Comparison of ENCODE assay signal across 7 mouse cellular contexts in the genomic region with DNA sequence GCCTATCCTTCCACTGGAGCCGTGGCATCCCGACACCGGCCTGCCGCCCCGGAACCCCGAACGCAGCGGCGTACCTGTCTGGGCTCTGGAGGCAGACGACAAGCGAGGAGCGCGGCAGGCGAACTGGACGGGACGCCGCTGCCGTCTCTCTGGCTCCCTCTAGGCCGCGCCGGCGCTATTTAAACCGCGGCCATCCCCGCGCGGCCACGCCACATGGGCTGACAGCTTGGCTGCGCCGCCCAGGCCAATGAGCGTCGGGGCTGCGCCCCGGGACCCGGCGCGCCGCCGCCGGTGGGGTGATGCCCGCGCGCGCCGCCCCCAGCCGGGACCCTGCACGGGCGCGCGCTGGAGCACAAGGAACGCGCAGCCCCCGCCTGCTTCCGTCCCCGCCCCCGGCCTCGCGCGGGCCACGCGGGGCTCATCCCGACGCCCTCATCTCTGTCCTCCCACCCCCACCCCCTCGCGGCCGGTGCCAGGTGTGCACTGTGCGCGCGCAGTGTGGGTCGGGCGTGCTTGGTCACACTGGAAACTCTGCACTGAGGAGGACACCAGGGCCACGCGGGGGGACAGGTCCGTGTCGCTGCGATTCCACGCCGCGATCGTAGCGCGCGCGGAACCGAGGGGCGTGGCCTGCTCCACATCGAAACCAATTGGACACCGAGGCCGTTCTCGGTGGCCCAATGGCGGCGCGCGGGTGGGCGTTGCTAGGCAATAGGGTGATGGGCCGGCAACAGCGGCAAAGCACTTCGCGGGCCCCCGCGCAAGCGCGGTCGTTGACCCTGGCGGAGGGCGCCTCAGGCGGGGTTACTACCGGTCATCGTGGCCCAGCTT. TPM values are rescaled to one million over a fixed set of nuclear protein-coding genes. Genes with fewer than 3 reads are reported as not detected.
DNase-seq lines count a peak whose midpoint lies in the region; ATAC-seq lines count a peak whose summit lies in the region.

Fasn (minus strand) TSS at position 592 of the 831 bp plus-strand sequence.

- H3K4me3 ChIP-seq in embryonic facial prominence, embryonic 11.5 days (ENCODE audit: low read depth, low read length): peak within 1 kb of the TSS; percentile 92
- peak within 1 kb of the TSS; percentile 97 for H3K4me3 ChIP-seq in limb, embryonic 11.5 days (ENCODE audit: low read depth, low read length)
- peak within 1 kb of the TSS; percentile 88 for H3K4me3 ChIP-seq in midbrain, embryonic 14.5 days (replicated peaks; ENCODE audit: low read depth, low read length)

- peak within 1 kb of the TSS; percentile 64 for H3K4me2 ChIP-seq in embryonic facial prominence, embryonic 11.5 days (ENCODE audit: low read depth, low read length)
- peak within 1 kb of the TSS; percentile 97 for H3K4me2 ChIP-seq in limb, embryonic 11.5 days (ENCODE audit: low read depth, severe bottlenecking)
- H3K4me2 ChIP-seq in midbrain, embryonic 14.5 days (ENCODE audit: low read length): peak within 1 kb of the TSS; percentile 99

- WGBS in embryonic facial prominence, embryonic 11.5 days: 0% methylated on average over 100 of the region's 109 CpGs
- 0% methylated on average over 100 of the region's 109 CpGs for WGBS in limb, embryonic 11.5 days
- under 1% methylated on average over 108 of the region's 109 CpGs for WGBS in midbrain, embryonic 14.5 days

- H3K36me3 ChIP-seq in embryonic facial prominence, embryonic 11.5 days (replicated peaks; ENCODE audit: control insufficient read depth, insufficient read depth, low read depth, low read length): peaks cover 14% of the 10 kb centered on the region
- peaks cover 19% of the 10 kb centered on the region for H3K36me3 ChIP-seq in limb, embryonic 11.5 days (ENCODE audit: control insufficient read depth, insufficient read depth, low read length)
- peaks cover 29% of the 10 kb centered on the region for H3K36me3 ChIP-seq in midbrain, embryonic 14.5 days (ENCODE audit: control insufficient read depth, insufficient read depth, low read length)

- peak within 1 kb of the TSS; percentile 97 for H3K27ac ChIP-seq in embryonic facial prominence, embryonic 11.5 days (replicated peaks; ENCODE audit: low read depth, low read length)
- H3K27ac ChIP-seq in limb, embryonic 11.5 days (replicated peaks; ENCODE audit: low read depth, low read length): peak within 1 kb of the TSS; percentile 97
- peak within 1 kb of the TSS; percentile 100 for H3K27ac ChIP-seq in midbrain, embryonic 14.5 days (replicated peaks; ENCODE audit: low read depth, low read length)

- peaks cover 22% of the 10 kb centered on the region for H3K4me1 ChIP-seq in embryonic facial prominence, embryonic 11.5 days (ENCODE audit: control insufficient read depth, insufficient read depth, low read length)
- H3K4me1 ChIP-seq in limb, embryonic 11.5 days (ENCODE audit: control insufficient read depth, insufficient read depth, low read length): peaks cover 27% of the 10 kb centered on the region
- peaks cover 36% of the 10 kb centered on the region for H3K4me1 ChIP-seq in midbrain, embryonic 14.5 days (ENCODE audit: control insufficient read depth, insufficient read depth, low read length)

- DNase-seq in adrenal gland, postnatal 14 days: peak; percentile 99
- peak; percentile 97 for DNase-seq in embryonic facial prominence, embryonic 11.5 days (ENCODE audit: low spot score)
- DNase-seq in heart, adult 11 months: peak; percentile 100
- DNase-seq in kidney, adult 18-20 months: peak; percentile 95
- DNase-seq in limb, embryonic 11.5 days (ENCODE audit: low spot score): peak; percentile 99
- DNase-seq in midbrain, embryonic 14.5 days: peak; percentile 99
- DNase-seq in spleen, adult 18-20 months: peak; percentile 92

- ATAC-seq in embryonic facial prominence, embryonic 11.5 days (replicated peaks; ENCODE audit: insufficient number of reproducible peaks, low FRiP score, low TSS enrichment, low read depth): peak; percentile 87
- peak; percentile 88 for ATAC-seq in limb, embryonic 11.5 days (ENCODE audit: insufficient number of reproducible peaks, low FRiP score, low TSS enrichment, low read depth)
- ATAC-seq in midbrain, embryonic 14.5 days (ENCODE audit: low FRiP score, low TSS enrichment): peak; percentile 91

- H3K9me3 ChIP-seq in embryonic facial prominence, embryonic 11.5 days (replicated peaks; ENCODE audit: control insufficient read depth, low read length): no peaks in the 10 kb centered on the region
- H3K9me3 ChIP-seq in limb, embryonic 11.5 days (ENCODE audit: control insufficient read depth, low read length): no peaks in the 10 kb centered on the region
- H3K9me3 ChIP-seq in midbrain, embryonic 14.5 days (ENCODE audit: control insufficient read depth, low read length): no peaks in the 10 kb centered on the region

- peak within 1 kb of the TSS; percentile 94 for H3K9ac ChIP-seq in embryonic facial prominence, embryonic 11.5 days (replicated peaks; ENCODE audit: low read length)
- H3K9ac ChIP-seq in limb, embryonic 11.5 days (ENCODE audit: low read length): peak within 1 kb of the TSS; percentile 80
- H3K9ac ChIP-seq in midbrain, embryonic 14.5 days (replicated peaks; ENCODE audit: low read length): peak within 1 kb of the TSS; percentile 91

- no peaks in the 10 kb centered on the region for H3K27me3 ChIP-seq in embryonic facial prominence, embryonic 11.5 days (ENCODE audit: control insufficient read depth, insufficient read depth, low read length)
- no peaks in the 10 kb centered on the region for H3K27me3 ChIP-seq in limb, embryonic 11.5 days (ENCODE audit: control insufficient read depth, insufficient read depth, low read length)
- H3K27me3 ChIP-seq in midbrain, embryonic 14.5 days (ENCODE audit: control insufficient read depth, insufficient read depth, low read length): no peaks in the 10 kb centered on the region

RNA-seq across cellular contexts. Expression of gene Fasn, which starts in this region (rescaled TPM):
- 94.1 and 150 TPM in 2 replicates for total RNA-seq in adrenal gland, postnatal 14 days (2021)
- 56.1 and 66.1 TPM in 2 replicates for polyA plus RNA-seq in embryonic facial prominence, embryonic 11.5 days (2014; fragmentation: Nextera tagmentation; extraction: Ambion mirVana)
- polyA plus RNA-seq in limb, embryonic 11.5 days (2014; fragmentation: Nextera tagmentation; extraction: Ambion mirVana): 87.3 and 91.8 TPM in 2 replicates
- 120 and 124 TPM in 2 replicates for polyA plus RNA-seq in midbrain, embryonic 14.5 days (2014; fragmentation: Nextera tagmentation; extraction: Ambion mirVana)

Comparison
In these comparisons a context has a peak if more than half of its experiments do, and no peak if none do; other contexts are left out.
1. Peak in every context shown above with its lines: DNase-seq, ATAC-seq, H3K4me3 ChIP-seq and H3K27ac ChIP-seq.